Mouse (Mus musculus) kidney, embryonic 16.5 days (tissue): ENCODE data around the gene Fat1. TPM values are rescaled to one million over a fixed set of nuclear protein-coding genes. Genes with fewer than 3 reads are reported as not detected.

Experiments used
- ATAC-seq: fragments of 200-750 bp; cut with Nextera tagmentation; 2 replicates; pipeline ENCODE4 v1.8.0; 2017; ENCODE audit warnings: moderate TSS enrichment; ENCODE audit not compliant: low FRiP score, low TSS enrichment
- H3K27ac ChIP-seq: fragments of 300-500 bp; sonication (generic); 2 replicates; pipeline ENCODE4 v1.5.1; 2014; ENCODE audit warnings: low read length
- H3K27me3 ChIP-seq: fragments of 300-500 bp; sonication (generic); 2 replicates; pipeline ENCODE4 v1.6.1; 2014; ENCODE audit warnings: low read length, control low read depth, mixed read lengths; ENCODE audit not compliant: insufficient read depth
- H3K36me3 ChIP-seq: fragments of 300-500 bp; sonication (generic); 2 replicates; pipeline ENCODE4 v1.6.1; 2014; ENCODE audit warnings: low read length, control low read depth, mixed read lengths; ENCODE audit not compliant: insufficient read depth
- H3K4me1 ChIP-seq: fragments of 300-500 bp; sonication (generic); 2 replicates; pipeline ENCODE4 v1.6.1; 2014; ENCODE audit warnings: low read length, control low read depth, mixed read lengths; ENCODE audit not compliant: insufficient read depth
- H3K4me2 ChIP-seq: fragments of 300-500 bp; sonication (generic); replicated peaks from 2 replicates; pipeline ENCODE4 v1.6.1; 2014; ENCODE audit warnings: low read depth, low read length
- H3K4me3 ChIP-seq: fragments of 300-500 bp; sonication (generic); 2 replicates; pipeline ENCODE4 v1.5.1; 2014; ENCODE audit warnings: mild to moderate bottlenecking, low read length
- H3K9ac ChIP-seq: fragments of 300-500 bp; sonication (generic); replicated peaks from 2 replicates; pipeline ENCODE4 v1.6.1; 2014; ENCODE audit warnings: low read length
- H3K9me3 ChIP-seq: fragments of 300-500 bp; sonication (generic); 2 replicates; pipeline ENCODE4 v1.6.1; 2016; ENCODE audit warnings: low read length, control low read depth
- WGBS: fragments of 180-500 bp; shearing (Covaris S2); extraction: QIAGEN DNeasy Blood & Tissue Kit; methylation state at CpG from one replicate; pipeline ENCODE4 v1.1.7; 2014; 5-methylcytosine and 5-hydroxymethylcytosine counted together
- polyA plus RNA-seq: library from polyadenylated mRNA; unstranded; fragments of >200 nt; fragmentation: Nextera tagmentation; extraction: Ambion mirVana; gene quantifications from 2 replicates; pipeline ENCODE4 v1.2.1, GENCODE M21; 2015

The Fat1 gene
- polyA plus RNA-seq, 1 experiment from 2014 or later = 19.9 TPM

DNA sequence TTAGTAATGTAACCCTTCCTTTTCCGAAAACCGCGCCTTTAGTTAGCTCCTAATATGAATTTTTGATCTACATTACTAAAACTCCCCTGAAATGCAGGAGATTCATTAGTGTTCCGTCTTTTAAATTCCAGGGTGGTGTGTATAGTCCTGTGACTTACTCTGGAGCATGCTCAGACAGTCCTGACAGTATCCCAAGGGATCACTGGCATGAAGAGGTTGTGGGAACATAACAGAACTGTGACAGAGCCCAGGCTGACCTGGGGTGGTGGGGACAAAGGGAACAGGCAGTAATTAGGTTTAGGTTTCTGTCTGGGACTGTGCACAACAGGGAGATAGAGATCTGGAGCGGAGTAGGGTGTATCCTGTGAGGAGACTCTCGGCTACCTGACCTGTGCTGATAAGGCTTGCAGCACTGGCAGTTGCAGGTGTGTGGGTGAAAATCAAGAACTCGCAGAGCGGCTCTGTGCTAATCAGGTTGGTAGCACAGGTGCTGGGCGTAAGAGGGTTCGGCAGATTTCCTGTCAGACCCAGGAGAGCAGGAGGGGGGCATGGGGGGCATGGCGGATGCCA lies 79.3 kb downstream of the Fat1 start:
- H3K9ac ChIP-seq = no peak overlapping the region
- H3K36me3 ChIP-seq = peaks cover 56% of the 10 kb centered on the region
- peak overlapping the region; percentile 14; the same call in 1 of the 2 replicates for H3K27ac ChIP-seq
- 77% methylated on average over 11 of the region's 11 CpGs for WGBS
- H3K4me3 ChIP-seq = no peak overlapping the region
- H3K27me3 ChIP-seq = no peaks in the 10 kb centered on the region
- no peak overlapping the region for H3K4me2 ChIP-seq
- ATAC-seq = 0 out of 2 replicates have a peak, but pooled peaks have one; percentile 32
- peaks cover 39% of the 10 kb centered on the region for H3K4me1 ChIP-seq
- H3K9me3 ChIP-seq = no peaks in the 10 kb centered on the region

DNA sequence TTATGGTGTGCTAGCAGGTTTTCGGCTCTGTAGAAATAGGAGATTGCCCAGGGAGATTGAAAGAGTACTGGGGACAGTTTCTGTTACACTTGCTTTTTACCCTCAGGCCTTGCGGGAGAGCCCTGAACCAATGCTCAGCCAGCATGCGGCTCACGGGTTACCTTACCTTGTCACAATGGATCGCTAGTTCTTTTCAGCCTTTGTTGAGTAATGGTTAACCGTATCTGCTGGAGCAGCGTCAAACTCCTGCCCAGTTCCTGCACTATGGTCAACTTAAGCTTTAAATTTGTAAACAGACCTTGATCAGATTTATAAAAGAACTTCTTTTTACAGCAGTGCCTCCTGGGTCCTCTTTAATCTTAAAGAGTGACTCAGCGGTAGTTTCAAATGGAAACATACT lies 80.6 kb downstream of the Fat1 start:
- ATAC-seq = no peak
- Histone ChIP-seq H3K9me3 (no peaks in the 10 kb centered on the region), H3K4me3 (no peak overlapping the region), H3K36me3 (peaks cover 56% of the 10 kb centered on the region), H3K27ac (no peak overlapping the region), H3K9ac (no peak overlapping the region), H3K4me1 (peaks cover 39% of the 10 kb centered on the region), H3K27me3 (no peaks in the 10 kb centered on the region), H3K4me2 (no peak overlapping the region)
- WGBS = 71% methylated on average over 8 of the region's 8 CpGs

DNA sequence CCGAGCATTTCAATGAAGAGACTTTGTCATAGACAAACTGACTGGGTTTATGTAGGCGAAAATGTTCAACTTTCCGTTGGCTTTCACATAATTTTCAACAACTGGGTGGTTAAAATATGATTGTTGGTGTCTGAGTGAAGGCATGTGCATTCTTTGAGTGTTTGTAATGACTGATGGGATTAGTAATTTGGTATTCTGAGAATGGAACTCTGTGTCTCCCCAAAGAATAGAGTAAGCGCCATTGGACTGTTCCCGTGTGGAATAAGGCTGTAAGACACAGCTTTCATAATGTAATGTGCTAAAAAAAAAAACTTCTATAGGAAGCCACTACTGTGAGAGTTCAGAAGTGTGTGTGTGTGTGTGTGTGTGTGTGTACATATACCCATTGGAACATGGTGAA lies 84.0 kb downstream of the Fat1 start:
- Histone ChIP-seq H3K4me3 (no peak overlapping the region), H3K36me3 (peaks cover 71% of the 10 kb centered on the region), H3K4me1 (peaks cover 17% of the 10 kb centered on the region), H3K4me2 (no peak overlapping the region), H3K9ac (no peak overlapping the region), H3K27ac (no peak overlapping the region), H3K9me3 (peaks cover 16% of the 10 kb centered on the region), H3K27me3 (no peaks in the 10 kb centered on the region)
- ATAC-seq = no peak
- 82% methylated on average over 5 of the region's 5 CpGs for WGBS

DNA sequence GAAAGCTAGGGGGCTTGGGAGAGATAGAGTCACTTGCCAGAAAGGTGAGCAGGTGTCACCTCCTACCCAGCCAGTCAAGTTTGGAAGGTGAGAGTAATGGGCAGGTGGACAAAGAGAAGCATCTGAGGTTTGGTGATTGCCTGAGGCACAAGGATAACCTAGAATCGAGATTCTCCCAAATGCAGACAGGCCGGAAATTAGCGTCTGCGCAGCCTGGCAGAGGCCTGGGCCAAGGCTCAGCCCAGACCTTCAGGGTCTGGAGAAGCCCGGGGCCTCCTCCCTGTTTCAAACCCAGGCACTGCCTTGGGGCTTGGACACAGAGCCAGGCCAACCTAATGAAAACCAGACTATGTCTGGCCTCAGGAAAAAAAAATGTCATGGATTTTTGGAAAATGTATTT lies 85.9 kb downstream of the Fat1 start:
- Histone ChIP-seq H3K4me1 (0 out of 2 replicates have a peak, but pooled peaks cover 1% of the 10 kb centered on the region), H3K9ac (no peak overlapping the region), H3K36me3 (peaks cover 73% of the 10 kb centered on the region), H3K27me3 (no peaks in the 10 kb centered on the region), H3K9me3 (peaks cover 35% of the 10 kb centered on the region), H3K4me2 (no peak overlapping the region), H3K4me3 (no peak overlapping the region), H3K27ac (no peak overlapping the region)
- ATAC-seq = no peak
- WGBS = 92% methylated on average over 5 of the region's 5 CpGs

DNA sequence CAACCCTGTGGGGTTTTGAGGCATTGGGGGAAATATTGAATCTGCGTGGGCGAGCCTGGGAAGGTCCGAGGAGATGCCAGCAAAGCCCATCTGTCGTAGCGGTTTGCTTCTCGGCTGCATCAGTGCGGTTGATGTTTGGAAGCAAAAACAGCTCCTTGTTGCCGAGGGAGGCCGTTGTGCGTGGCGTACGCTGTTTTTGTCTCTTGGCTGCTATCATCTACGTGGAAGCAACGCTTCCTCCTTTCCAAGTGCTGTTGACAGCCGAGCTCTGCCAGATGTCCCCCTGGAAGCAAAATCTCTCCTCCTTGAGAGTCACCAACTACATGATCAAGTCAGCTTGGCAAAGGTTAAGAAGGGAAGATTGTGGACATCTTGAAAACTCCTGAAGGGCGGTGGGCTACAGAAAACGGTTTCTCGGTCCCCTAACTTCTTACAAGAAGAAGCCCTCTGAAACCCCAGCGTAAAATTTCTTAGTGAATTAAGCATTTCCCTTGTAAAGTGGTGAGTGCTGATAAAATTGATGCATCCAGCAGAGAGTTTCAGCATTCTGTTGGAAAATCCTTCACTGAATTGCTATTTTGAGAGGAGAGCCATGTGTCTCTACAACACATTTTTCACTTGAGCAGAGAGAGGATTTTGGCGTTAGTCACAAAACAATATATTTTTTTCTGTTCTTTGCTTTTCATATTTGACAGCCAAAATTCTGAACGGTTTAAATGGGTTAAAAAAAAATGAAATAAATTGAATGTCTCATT lies 86.8 kb downstream of the Fat1 start:
- Histone ChIP-seq H3K4me2 (no peak overlapping the region), H3K27ac (no peak overlapping the region), H3K4me3 (no peak overlapping the region), H3K4me1 (no peaks in the 10 kb centered on the region), H3K36me3 (peaks cover 80% of the 10 kb centered on the region), H3K9me3 (peaks cover 39% of the 10 kb centered on the region), H3K27me3 (no peaks in the 10 kb centered on the region), H3K9ac (no peak overlapping the region)
- no peak for ATAC-seq
- WGBS = 90% methylated on average over 21 of the region's 21 CpGs

DNA sequence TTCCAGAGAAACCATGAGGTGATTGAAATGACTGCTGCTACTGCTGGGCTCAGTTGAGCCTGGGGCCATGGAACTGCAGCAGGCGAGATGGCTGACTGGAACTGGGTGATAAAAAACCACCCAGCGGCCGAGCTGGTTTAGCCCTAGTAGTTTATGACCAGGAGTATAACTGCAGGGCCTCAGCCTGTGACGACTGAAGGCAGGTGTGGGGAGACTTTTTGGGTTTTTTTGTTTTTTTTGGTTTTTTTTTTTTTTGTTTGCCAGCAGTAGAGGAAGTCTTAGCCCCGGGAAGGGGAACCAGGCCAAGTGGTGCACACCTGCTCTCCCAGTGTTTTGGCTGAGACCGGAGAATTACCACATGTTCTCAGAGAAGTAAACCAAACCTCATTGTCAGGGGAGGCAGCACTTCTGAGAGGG lies 92.8 kb downstream of the Fat1 start:
- WGBS = 50% methylated on average over 6 of the region's 6 CpGs
- peaks cover 83% of the 10 kb centered on the region for H3K36me3 ChIP-seq
- H3K4me2 ChIP-seq = no peak overlapping the region
- no peak overlapping the region for H3K9ac ChIP-seq
- H3K4me1 ChIP-seq = no peaks in the 10 kb centered on the region
- no peaks in the 10 kb centered on the region for H3K27me3 ChIP-seq
- no peak overlapping the region; the same call in 1 of the 2 replicates for H3K27ac ChIP-seq
- no peak for ATAC-seq
- H3K4me3 ChIP-seq = no peak overlapping the region
- H3K9me3 ChIP-seq = peaks cover 35% of the 10 kb centered on the region

DNA sequence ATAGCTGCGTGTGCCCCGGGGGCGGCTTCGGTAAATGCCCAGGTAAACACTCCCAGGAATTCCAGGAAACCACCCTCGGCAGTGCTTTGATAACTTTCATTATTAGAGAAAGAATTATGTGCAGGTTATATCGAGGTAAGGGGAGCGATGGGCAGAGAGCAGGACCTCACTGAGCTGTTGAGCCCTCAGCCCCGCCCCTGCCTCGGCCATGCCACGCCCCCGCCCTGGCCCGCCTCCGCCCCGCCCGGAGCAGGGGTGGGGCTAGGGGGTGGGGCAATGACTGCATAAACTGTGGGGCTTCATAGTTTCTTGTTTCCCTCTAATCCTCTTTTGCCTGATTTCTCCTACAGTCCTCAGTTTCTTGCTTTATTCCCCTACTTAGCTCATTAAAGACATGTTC lies 103.1 kb downstream of the Fat1 start:
- Histone ChIP-seq H3K27me3 (no peaks in the 10 kb centered on the region), H3K4me3 (no peak overlapping the region), H3K4me2 (no peak overlapping the region), H3K36me3 (peaks cover 92% of the 10 kb centered on the region), H3K27ac (no peak overlapping the region), H3K9me3 (peaks cover 7% of the 10 kb centered on the region; the same call in 1 of the 2 replicates), H3K9ac (no peak overlapping the region), H3K4me1 (no peaks in the 10 kb centered on the region)
- ATAC-seq = no peak
- WGBS = 81% methylated on average over 15 of the region's 15 CpGs

DNA sequence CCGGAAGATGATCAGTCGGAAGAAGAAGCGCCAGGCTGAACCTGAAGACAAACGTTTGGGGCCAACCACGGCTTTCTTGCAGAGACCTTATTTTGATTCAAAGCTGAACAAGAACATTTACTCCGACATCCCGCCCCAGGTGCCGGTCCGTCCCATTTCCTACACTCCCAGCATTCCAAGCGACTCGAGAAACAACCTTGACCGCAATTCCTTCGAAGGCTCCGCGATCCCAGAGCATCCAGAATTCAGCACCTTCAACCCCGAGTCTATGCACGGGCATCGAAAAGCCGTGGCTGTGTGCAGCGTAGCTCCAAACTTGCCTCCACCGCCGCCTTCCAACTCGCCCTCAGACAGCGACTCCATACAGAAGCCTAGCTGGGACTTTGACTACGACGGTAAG lies 108.9 kb downstream of the Fat1 start:
- Histone ChIP-seq H3K9me3 (peaks cover 12% of the 10 kb centered on the region; the same call in 1 of the 2 replicates), H3K36me3 (peaks cover 79% of the 10 kb centered on the region), H3K27ac (no peak overlapping the region), H3K4me1 (no peaks in the 10 kb centered on the region), H3K27me3 (no peaks in the 10 kb centered on the region), H3K4me2 (no peak overlapping the region), H3K9ac (no peak overlapping the region), H3K4me3 (no peak overlapping the region)
- WGBS = 96% methylated on average over 26 of the region's 26 CpGs
- no peak for ATAC-seq

DNA sequence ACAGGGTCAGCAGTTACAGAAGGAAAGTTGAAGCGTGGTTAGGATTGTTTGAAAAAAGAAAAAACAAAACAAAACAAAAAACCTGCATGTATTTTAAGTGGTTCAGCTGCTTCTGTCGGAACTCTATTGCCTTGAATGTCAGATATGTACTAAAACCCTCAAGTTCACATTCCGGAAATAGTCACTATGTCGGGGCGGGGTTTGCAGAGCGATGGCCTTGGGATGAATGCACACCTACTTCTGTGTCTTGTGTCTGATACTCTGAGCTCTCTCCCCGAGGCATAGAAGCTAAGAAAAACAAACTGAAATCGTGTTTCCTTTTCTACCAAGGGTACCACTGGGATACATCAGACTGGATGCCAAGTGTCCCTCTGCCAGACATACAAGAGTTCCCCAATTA lies 115.2 kb downstream of the Fat1 start:
- peaks cover 75% of the 10 kb centered on the region for H3K36me3 ChIP-seq
- H3K27ac ChIP-seq = no peak overlapping the region
- H3K9me3 ChIP-seq = peaks cover 11% of the 10 kb centered on the region
- 85% methylated on average over 8 of the region's 8 CpGs for WGBS
- H3K4me1 ChIP-seq = no peaks in the 10 kb centered on the region
- no peaks in the 10 kb centered on the region for H3K27me3 ChIP-seq
- no peak overlapping the region for H3K4me2 ChIP-seq
- ATAC-seq = no peak
- H3K4me3 ChIP-seq = no peak overlapping the region
- H3K9ac ChIP-seq = no peak overlapping the region

DNA sequence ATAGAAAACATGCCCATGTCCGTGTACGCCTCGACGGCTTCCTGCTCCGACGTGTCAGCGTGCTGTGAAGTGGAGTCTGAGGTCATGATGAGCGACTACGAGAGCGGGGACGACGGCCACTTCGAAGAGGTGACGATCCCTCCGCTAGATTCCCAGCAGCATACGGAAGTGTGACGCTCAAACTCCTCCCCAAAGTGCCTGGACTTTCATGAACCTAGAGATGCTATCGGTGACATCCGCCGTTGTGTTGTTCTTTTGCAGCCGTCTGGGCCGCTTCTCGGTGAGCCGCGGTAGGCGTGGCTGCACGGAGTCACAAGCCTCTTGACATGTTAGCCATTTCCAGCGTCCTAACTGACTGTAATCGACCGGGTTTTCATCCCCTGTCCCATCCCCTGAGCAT lies 116.0 kb downstream of the Fat1 start:
- H3K4me2 ChIP-seq = no peak overlapping the region
- ATAC-seq = no peak
- no peak overlapping the region for H3K4me3 ChIP-seq
- no peak overlapping the region for H3K9ac ChIP-seq
- peaks cover 76% of the 10 kb centered on the region for H3K36me3 ChIP-seq
- no peaks in the 10 kb centered on the region for H3K27me3 ChIP-seq
- H3K9me3 ChIP-seq = peaks cover 11% of the 10 kb centered on the region
- no peaks in the 10 kb centered on the region for H3K4me1 ChIP-seq
- 96% methylated on average over 30 of the region's 30 CpGs for WGBS
- no peak overlapping the region for H3K27ac ChIP-seq
